Mouse (Mus musculus): ENCODE measurements around the gene Ppp4r1. TPM values are rescaled to one million over a fixed set of nuclear protein-coding genes. Genes with fewer than 3 reads are reported as not detected.
A peak's percentile ranks its signal among the peaks of the same experiment; 100 is the strongest.

Ppp4r1 gene
- total RNA-seq, 2 experiments from 2014 or later: 57.3 to 57.8 TPM

DNA sequence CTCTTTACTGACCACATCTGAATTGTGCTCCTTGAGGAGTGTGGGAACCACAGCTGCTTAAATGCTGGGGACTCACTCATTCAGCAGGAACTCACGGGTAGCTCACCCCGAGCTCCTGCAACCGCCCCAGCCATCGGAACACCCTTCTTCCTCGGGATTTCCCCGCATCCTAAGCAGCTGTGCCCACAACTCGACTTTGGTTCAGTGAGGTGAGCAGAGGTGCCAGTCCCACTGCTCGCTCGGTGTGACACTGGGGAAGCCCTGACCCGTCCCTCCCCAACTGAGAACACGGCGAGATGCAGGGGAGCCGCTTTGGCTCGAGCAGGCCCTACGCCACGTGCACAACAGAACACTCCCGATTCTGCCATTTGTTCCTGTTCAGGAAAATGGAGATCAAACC, 68.1 kb downstream of the Ppp4r1 start:
- no peak for ATAC-seq (ENCODE audit: poor library complexity, severe bottlenecking)

DNA sequence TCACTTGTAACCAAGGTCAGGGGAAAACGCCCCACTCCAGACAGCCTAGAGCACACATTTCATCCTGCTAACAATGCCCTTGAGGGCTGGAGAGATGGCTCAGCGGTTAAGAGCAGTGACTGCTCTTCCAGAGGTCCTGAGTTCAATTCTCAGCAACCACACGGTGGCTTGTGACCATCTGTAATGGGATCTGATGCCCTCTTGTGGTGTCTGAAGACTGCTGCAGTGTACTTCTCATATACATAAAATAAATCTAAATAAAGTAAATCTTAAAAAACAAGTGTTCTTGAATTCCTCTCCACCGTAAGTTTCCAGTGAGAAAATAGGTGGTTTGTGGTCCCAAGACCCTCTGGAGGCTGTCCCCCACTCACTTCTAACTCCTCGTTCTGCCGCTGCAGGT, 69.4 kb downstream of the Ppp4r1 start:
- no peak for ATAC-seq (ENCODE audit: poor library complexity, severe bottlenecking)

DNA sequence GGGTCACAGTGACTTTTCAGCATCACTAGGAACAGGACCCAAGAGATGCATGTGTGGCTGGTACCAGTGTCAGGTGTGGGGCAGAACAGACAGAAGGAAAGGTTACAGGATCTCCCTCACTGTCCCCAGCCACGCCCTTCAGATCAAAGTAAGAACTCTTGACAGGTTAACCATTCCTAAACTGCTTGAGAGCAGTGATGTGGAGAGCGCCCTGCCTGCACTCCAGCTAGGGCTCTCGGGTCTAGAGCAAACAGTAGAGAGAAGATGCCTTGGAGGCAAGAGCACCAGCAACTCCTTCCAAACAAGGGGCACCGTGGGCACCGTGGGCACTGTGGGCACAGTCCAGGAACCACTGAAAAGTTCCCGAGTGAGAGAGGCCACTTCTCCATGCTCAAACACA, 71.0 kb downstream of the Ppp4r1 start:
- ATAC-seq (ENCODE audit: poor library complexity, severe bottlenecking): no peak

DNA sequence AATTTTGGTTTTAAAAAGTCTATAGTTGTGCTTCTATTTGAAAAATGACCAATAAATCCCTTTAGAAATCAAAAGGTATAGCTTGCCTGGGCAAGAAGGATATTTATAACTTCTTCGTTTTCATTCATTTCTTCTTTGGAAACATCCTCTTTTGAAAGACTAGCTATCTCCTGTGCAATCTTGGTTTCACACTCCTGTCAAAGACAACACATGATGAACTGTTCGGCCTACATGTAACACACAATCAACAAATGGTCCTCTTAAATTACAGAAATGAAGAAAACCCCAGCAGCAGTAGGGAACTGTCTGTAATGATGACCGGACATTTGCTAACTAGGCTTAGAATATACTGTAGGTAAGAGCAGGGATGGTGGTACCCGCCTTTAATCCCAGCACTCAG, 71.6 kb downstream of the Ppp4r1 start:
- peak; percentile 70 for ATAC-seq (ENCODE audit: poor library complexity, severe bottlenecking)

DNA sequence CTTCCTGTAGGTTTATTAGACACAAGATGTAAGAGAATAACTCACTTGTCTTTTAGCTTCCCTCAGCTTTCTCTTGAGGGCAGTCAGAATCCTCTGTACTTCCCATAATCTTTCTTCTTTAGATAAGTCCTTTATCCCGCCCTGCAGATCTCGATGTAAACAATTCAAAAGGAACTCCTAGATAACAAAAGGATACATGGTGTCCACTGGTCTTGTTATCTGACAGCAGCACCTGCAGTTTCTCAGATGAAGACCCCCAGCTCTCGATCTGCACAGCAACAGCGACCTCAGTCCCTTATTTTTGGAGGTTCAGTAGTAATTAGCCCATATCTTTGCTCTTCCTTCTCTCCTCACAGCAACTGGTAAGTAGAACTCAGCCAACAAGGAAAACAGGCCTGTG, 75.2 kb downstream of the Ppp4r1 start:
- ATAC-seq (ENCODE audit: poor library complexity, severe bottlenecking): no peak

DNA sequence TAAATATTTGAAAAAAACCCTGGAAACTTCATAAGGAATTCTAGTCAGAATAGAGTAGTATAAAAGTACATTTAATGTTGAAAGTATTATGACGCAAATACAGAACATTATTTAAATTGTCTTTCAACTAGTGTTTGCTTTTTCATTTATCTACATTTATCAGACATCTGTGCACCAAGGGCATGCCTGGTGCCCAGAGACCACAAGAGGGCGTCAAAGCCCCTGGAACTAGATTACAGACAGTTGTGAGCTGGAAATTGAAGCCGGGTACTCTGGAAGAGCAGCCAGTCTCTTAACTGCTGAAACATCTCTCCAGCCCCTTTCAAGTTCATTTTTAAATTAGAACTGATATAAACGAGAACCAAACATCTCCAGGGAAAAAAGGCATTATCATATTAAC, 80.2 kb downstream of the Ppp4r1 start:
- ATAC-seq (ENCODE audit: poor library complexity, severe bottlenecking): 0 out of 2 replicates have a peak, but pooled peaks have one; percentile 45

DNA sequence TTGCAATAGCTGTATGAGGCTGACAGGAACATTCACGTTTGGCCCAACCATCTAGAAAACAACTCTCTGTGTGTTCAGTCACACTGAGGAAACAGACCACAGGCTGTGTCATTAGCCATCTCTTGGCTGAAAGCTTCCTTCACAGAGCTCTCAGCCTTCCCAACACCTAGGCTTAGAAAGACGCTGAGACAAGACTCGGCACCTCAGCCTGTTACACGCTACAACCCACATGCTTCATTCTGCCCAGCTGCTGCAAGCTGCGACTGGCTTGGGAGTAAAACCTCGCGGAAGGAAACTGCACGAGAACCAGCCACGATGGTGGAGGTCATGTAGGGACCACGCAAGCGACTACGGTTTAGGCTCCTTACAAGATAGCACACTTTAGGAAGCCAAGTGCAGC, 81.5 kb downstream of the Ppp4r1 start:
- ATAC-seq (ENCODE audit: poor library complexity, severe bottlenecking): no peak

DNA sequence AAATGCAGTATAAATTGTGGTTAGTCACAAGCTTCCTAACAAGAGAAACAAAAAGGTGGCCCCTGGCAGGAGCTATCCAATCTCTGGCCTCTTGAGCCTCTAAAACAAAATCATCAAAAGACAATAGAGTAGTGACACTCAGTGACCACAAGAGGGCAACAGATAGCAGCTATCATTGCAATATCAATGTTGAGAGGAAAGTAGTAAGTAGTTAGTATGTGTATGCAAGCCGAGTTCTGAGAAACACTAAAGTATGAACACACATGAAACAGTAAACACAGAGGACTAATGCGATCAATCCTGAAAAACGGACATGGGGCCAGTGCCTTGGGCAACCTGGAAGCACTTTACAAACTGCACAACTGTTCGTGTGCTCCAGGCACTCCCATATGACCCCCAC, 82.4 kb downstream of the Ppp4r1 start:
- ATAC-seq (ENCODE audit: poor library complexity, severe bottlenecking): peak; percentile 75

DNA sequence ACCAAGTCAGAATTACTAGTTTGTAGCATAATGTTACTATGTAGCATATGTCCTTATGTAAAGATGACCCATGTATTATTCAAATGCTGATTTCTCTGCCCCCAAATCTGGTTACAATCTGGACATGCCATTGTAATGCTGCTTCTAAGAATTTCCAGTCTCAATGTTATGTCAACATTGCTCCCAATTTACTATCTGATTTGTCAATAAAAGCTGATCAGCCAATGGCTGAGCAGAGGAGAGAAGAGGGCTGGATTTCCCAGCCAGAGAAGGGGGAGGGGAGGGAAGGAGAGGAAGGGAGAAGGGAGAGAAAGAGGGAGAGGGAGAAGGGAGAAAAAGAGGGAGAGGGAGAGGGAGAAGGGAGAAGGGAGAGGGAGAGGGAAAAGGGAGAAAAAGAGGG, 82.9 kb downstream of the Ppp4r1 start:
- no peak for ATAC-seq (ENCODE audit: poor library complexity, severe bottlenecking)

DNA sequence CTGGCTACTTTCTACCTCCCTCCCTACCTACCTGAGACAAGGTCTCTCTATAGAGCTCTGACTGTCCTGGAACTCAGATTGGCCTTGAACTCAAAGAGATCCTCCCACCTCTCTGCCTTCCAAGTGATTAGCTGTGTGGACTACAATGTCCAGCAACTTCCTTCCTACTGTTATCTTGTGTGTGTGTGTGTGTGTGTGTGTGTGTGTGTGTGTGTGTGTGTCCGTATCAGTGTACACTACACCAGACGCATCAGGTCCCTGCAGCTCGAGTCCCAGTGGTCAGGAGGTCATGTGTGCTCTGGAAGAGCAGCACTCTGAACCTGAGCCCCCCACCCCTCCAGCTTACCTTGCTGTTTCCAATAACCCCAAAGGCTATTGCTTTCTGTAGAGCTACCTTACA, 83.8 kb downstream of the Ppp4r1 start:
- ATAC-seq (ENCODE audit: poor library complexity, severe bottlenecking): no peak

DNA sequence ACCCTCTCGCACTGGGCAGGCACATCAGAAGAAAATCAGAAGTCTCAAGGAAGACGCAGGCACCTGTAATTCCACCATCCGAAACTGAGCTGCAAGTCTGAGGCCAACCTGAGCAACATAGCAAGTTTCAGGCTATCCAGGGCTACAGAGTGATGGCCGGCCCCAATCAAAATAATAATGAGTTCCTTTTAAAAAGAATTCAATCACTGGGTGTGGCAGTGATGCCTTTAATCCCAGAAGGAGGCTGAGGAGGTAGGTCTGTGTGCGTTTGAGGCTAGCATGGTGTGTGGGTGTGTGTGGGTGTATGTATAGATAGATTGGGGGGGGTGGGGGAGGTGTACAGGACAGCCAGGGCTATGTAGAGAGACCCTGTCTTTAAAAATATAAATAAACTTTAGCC, 85.6 kb downstream of the Ppp4r1 start:
- ATAC-seq (ENCODE audit: poor library complexity, severe bottlenecking): no peak

DNA sequence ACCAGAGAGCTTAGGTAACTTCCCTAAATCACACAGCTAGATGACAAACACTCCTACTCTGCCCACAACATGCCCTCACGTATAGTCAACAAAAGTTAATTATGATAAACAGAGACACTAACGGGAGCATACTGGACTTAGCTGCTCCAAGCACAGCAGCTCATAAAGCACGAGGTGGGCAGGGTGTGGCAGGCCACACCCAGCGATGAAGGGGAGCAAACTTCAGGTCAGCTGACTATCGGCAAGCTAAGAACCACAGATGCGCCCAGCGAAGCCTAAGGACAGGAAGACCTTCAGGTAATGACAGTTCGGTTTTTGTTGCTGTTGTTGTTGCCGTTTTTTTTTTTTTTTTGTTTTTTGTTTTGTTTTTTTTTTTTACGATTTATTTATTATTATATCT, 87.3 kb downstream of the Ppp4r1 start:
- ATAC-seq (ENCODE audit: poor library complexity, severe bottlenecking): no peak

DNA sequence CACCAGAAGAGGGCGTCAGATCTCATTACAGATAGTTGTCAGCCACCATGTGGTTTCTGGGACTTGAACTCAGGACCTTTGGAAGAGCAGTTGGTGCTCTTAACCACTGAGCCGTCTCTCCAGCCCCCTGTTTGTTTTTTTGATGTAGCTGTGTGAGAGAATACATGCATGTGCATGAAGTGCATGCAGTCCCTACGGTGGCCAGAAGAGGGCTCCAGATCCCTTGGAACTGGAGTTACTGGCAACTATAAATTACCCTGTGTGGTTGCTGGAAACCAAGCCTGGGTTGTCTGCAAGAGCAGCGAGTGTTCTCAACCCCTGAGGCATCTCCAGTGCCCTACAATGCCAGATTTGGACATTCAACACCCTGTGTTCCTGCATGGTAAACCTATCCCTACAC, 87.8 kb downstream of the Ppp4r1 start:
- ATAC-seq (ENCODE audit: poor library complexity, severe bottlenecking): peak; percentile 83

DNA sequence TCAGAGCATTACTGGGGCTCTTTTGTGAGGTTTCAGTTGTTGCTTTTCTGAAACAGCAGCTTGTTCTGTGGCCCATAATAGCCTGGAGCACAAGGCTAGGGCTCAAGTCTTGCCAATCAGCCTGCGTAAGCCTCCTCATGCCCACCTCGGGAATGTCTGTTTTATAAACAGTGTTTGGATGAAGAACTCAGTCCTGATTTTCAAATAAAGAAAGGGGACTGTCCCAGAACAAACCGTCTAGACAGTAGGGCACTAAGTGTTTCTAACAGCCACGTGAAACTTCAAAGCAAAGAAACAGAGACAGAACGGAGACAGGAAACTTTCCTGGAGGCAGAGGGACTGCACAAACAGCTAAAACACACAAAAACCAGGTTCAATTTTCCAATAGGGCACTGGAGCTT, 89.3 kb downstream of the Ppp4r1 start:
- ATAC-seq (ENCODE audit: poor library complexity, severe bottlenecking): no peak

DNA sequence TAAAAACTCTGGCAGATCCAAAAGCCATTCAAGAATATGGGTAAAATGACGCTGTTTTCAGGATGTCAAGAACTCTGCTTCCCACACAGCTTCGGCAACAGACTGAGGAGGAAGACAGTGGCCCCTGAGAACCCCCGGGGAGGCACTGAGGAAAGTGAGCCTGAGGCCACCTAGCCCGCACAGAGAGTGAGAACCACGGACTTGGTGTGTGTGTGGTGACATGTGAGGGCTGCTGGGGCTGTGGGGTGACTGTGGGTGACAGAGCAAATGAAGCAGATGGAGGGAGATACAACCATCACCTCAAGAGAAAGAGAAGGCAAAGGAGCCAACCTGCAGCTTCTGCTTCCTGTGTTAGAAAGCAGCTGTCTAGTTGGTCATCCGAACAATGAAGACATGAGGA, 89.7 kb downstream of the Ppp4r1 start:
- ATAC-seq (ENCODE audit: poor library complexity, severe bottlenecking): 0 out of 2 replicates have a peak, but pooled peaks have one; percentile 2

DNA sequence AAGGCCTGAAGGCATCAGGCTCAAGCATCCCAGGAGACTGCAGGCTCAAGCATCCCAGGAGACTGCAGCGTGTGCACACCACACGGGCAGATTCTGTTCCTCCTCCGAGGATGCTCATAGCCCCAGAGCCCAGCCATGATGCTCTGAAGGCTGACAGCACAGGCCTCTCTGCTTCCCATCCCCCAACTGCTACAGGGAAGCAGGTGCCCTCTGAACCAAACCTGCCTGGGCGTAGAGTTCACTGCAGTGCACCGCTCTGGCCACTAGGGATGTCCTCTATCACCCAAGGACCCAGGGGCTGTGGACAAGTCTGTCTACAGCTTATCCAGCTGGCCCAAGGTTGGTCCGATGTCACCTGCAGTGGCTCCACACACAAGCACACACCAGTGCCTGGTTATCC, 90.3 kb downstream of the Ppp4r1 start:
- peak; percentile 84 for ATAC-seq (ENCODE audit: poor library complexity, severe bottlenecking)

DNA sequence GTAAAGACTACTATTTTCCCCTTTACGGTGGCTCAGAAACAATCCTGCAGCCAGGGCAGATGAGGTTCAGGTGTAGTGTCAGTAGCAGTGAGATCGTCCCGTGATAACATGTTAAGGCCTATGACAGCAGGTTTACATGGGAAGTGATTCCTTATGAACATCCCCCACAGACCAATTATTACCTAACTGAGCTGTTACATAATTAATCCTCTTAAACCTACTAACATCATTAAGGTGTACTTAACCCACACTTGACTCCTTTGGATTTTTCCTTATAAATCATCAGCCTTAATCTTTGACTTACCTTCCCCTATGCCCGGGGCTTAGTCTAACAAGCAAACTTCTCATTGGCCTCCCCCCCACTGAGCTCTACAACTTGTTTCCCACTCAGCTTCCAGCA, 90.8 kb downstream of the Ppp4r1 start:
- no peak for ATAC-seq (ENCODE audit: poor library complexity, severe bottlenecking)

DNA sequence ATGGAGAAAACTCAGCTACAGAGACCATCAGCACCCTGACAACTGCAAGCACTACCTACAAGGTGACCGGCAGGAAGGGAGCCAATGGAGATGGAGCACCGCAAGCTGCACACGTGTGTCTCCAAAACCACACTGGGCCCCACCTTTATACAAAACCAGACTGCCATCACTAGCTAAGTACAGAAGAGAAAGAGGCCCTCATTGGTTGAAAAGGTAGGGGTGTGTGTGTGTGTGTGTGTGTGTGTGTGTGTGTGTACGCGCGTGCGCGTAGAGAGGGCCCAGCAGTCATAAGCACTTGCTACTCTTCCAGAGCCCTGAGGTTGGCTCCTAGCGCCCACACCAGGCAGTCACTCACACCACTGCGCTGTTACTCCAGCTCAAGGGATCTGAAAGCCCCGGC, 91.5 kb downstream of the Ppp4r1 start:
- ATAC-seq (ENCODE audit: poor library complexity, severe bottlenecking): no peak

DNA sequence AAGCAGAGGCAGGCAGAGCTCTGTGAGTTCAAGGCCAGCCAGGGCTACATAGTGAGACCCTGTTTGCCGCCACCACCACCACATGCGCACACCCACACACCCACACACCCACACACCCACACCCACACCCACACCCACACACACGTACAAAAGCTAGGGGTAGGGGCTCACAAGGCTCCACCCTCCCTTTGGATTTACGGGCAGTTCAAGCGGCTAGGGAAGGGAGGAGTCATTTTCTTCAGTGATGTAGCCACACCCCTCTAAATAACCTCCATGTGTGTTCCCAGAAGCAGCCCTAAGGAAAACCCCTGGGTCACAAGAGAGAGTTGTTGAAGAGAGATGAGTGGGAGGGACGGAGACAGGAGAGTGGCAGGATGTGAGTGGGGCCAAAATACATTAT, 94.7 kb downstream of the Ppp4r1 start:
- ATAC-seq (ENCODE audit: poor library complexity, severe bottlenecking): no peak

DNA sequence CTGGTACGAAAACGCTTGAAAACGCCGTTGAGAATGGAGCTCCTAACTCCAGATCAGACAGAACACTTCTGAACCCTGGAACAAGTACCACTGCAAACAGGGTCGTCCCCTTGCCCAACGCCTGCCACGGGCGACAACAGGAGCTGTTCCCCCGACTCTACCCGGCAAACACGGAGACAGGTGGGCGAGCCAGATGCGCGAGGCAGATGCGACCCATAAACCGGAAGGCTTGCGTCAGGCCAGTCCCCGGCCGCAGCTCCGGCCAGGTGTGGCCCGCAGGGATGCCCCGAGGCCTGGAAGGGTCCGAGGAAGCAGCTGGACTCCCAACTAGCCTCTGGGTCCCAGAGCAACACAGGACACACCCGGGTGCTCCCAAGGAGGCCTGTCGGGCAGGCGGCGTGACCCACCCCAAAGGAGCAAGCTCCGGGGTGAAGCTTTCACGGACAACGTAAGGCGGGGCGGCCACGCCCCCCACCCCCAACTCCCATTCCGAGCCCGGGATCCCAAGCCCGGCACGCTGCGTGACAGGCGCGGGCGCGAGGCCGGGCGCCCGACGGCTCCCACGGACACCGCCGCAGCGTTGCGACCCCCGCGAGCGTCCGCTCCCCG, 101.8 kb downstream of the Ppp4r1 start:
- no peak for ATAC-seq (ENCODE audit: poor library complexity, severe bottlenecking)

DNA sequence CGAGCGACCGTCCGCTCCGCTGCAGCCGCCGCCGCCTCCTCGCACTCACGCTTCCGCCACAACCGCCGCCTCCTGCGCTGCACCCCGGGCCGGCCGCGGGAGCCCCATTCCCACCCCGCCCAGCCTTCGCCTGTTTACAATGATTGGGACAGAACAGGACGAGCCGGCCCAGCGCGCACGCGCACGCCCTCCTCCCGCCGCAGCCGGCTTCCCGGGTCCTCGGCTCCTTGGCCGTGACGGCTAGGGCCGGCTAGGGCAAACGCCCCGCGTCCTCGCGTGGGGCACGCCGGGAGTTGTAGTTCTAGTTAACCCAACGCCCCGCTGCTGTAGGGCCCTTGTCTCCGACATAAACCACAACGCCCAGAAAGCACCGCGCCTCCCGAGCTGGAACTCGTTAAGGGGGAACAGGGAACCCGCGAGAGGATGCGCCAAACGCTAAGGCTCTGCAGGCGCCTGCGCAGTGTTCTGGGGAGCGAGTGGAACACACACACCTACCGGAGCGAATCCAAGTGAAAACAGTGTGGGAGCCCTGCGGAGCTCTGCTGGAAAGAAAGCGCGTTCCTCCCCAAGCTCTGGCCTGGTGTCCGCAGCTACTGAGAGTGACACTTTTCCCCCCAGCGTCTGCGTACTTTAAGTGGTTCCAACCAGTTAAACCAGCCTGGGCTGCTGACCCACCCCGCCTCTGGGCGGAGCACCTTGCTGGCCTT, 102.5 kb downstream of the Ppp4r1 start:
- ATAC-seq (ENCODE audit: poor library complexity, severe bottlenecking): peak; percentile 89

DNA sequence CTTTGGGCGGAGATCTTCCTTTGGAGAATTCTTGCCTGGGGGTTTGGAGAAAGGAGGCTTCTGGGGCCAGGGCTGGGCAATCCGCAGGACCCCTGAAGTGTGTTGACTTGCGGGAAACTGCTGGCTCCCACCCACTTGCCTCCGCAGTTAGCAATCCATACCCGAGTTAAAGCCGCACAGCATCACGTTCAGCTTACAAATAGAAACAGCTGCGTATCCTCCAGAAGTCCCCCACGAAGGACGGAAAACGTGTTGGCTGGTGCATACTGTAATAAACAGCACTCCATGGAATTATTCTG, 103.0 kb downstream of the Ppp4r1 start:
- ATAC-seq (ENCODE audit: poor library complexity, severe bottlenecking): no peak
